In the genomic region with DNA sequence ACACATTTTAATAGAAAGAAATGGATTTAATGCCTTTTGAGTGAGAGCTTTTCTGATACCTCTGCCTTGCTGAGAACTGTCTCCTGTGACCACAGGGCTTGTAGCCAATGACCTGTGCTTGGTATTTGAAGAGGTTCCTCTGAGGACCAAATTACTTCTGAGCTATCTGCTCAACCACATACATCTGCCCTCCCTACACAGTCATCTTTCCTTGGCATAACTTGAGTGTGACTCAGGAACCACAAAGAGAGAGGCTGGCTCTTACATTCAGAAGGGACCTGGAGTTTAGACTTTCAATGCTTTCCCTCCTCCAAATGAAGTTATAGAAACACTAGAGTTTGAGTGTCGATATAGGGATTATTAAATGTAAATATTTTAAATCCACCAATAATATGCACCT, we compare ENCODE assay signal across 25 mouse cellular contexts. TPM values are rescaled to one million over a fixed set of nuclear protein-coding genes. Genes with fewer than 3 reads are reported as not detected.
DNase-seq lines count a peak whose midpoint lies in the region; ATAC-seq and TF ChIP-seq lines count a peak whose summit lies in the region.
"Had no signal": no experiment of that assay in that cellular context is flagged by ENCODE, and none has a peak within 500 bp of the region (broad histone marks: within the 10 kb centered on the region; RNA-seq: fewer than 3 reads in every experiment).

No protein-coding gene starts in this region.

- POLR2A ChIA-PET in Patski (lab: Charles Lee), result interaction anchor here (1.2 kb wide), 1 partner anchor 9 kb away, joined by 3 read pairs; no protein-coding TSS in a partner anchor

- H3K4me2 ChIP-seq in heart, embryonic 11.5 days, result no peak overlapping the region
- no peak overlapping the region for H3K4me2 ChIP-seq in hindbrain, postnatal 0 days (ENCODE audit: low read depth, low read length)
- H3K4me2 ChIP-seq: embryonic facial prominence, embryonic 12.5 days; embryonic facial prominence, embryonic 15.5 days; forebrain, embryonic 12.5 days; forebrain, embryonic 15.5 days; hindbrain, embryonic 12.5 days; hindbrain, embryonic 15.5 days; intestine, embryonic 15.5 days had no signal

- TF ChIP-seq CTCF in C2C12 (IDR thresholded peaks at IDR 0.05; ENCODE audit: control insufficient read depth, insufficient read depth, insufficient read length) (no peak), Patski (IDR thresholded peaks at IDR 0.05) (no peak)
- TF ChIP-seq CTCF in hindbrain, postnatal 0 days (IDR thresholded peaks at IDR 0.05; ENCODE audit: low read depth), result no peak

- CTCF ChIA-PET in Patski (lab: Charles Lee), result interaction anchor here (1.0 to 4.9 kb wide), 2 partner anchors 12 to 17 kb away, joined by 3 to 21 read pairs; no protein-coding TSS in a partner anchor

- H3K27ac ChIP-seq in heart, embryonic 11.5 days (ENCODE audit: low read depth, low read length), result no peak overlapping the region
- no peak overlapping the region for H3K27ac ChIP-seq in hindbrain, postnatal 0 days
- H3K27ac ChIP-seq: embryonic facial prominence, embryonic 12.5 days; embryonic facial prominence, embryonic 15.5 days; forebrain, embryonic 12.5 days; forebrain, embryonic 15.5 days; heart, adult 2 months; heart, embryonic 10.5 days; hindbrain, embryonic 12.5 days; hindbrain, embryonic 15.5 days; intestine, embryonic 15.5 days had no signal

- no peaks in the 10 kb centered on the region for H3K27me3 ChIP-seq in heart, embryonic 11.5 days (ENCODE audit: control insufficient read depth, insufficient read depth, low read length)
- H3K27me3 ChIP-seq in C2C12 (ENCODE audit: control insufficient read depth, insufficient read depth, insufficient read length), result no peaks in the 10 kb centered on the region
- no peaks in the 10 kb centered on the region for H3K27me3 ChIP-seq in Patski
- no peaks in the 10 kb centered on the region for H3K27me3 ChIP-seq in hindbrain, postnatal 0 days (ENCODE audit: insufficient read depth, low read length)
- H3K27me3 ChIP-seq: embryonic facial prominence, embryonic 12.5 days; embryonic facial prominence, embryonic 15.5 days; forebrain, embryonic 12.5 days; forebrain, embryonic 15.5 days; hindbrain, embryonic 12.5 days; hindbrain, embryonic 15.5 days; intestine, embryonic 15.5 days had no signal

- no peak overlapping the region for H3K9ac ChIP-seq in heart, embryonic 11.5 days (ENCODE audit: low read depth, low read length)
- H3K9ac ChIP-seq in hindbrain, postnatal 0 days (replicated peaks; ENCODE audit: low read length), result no peak overlapping the region
- H3K9ac ChIP-seq: embryonic facial prominence, embryonic 12.5 days; embryonic facial prominence, embryonic 15.5 days; forebrain, embryonic 12.5 days; forebrain, embryonic 15.5 days; hindbrain, embryonic 12.5 days; hindbrain, embryonic 15.5 days; intestine, embryonic 15.5 days had no signal

- in situ Hi-C loops in Patski (cut with MboI; ENCODE audit: low pct_unique_long_range_greater_than_20kb), result no loop called here

- DNase-seq in heart, adult 11 months, result peak; percentile 35
- no peak for DNase-seq in Patski (ENCODE audit: low read depth, low spot score)
- DNase-seq in urinary bladder, postnatal 25 days (ENCODE audit: low spot score), result no peak
- no peak for DNase-seq in layer of hippocampus, adult 18-20 months (ENCODE audit: low spot score in 2 of 2)
- no peak for DNase-seq in hindbrain, postnatal 0 days (ENCODE audit: low spot score)
- DNase-seq: adrenal gland, postnatal 10 days; B cell, adult 2 months; cerebellum, adult 2 months; cerebellum, adult 9-11 months; cerebellum, postnatal 25 days; gastrocnemius, postnatal 25 days; heart, adult 2 months; kidney, adult 11 months had no signal

- no peaks in the 10 kb centered on the region for H3K36me3 ChIP-seq in heart, embryonic 11.5 days (ENCODE audit: control insufficient read depth, insufficient read depth, low read length)
- no peaks in the 10 kb centered on the region for H3K36me3 ChIP-seq in C2C12 (ENCODE audit: control insufficient read depth, insufficient read depth)
- no peaks in the 10 kb centered on the region for H3K36me3 ChIP-seq in hindbrain, postnatal 0 days (ENCODE audit: insufficient read depth, low read length)
- H3K36me3 ChIP-seq: embryonic facial prominence, embryonic 12.5 days; embryonic facial prominence, embryonic 15.5 days; forebrain, embryonic 12.5 days; forebrain, embryonic 15.5 days; heart, embryonic 10.5 days; hindbrain, embryonic 12.5 days; hindbrain, embryonic 15.5 days; intestine, embryonic 15.5 days had no signal

- no peaks in the 10 kb centered on the region for H3K4me1 ChIP-seq in heart, embryonic 11.5 days (ENCODE audit: control insufficient read depth, insufficient read depth, low read length)
- no peaks in the 10 kb centered on the region for H3K4me1 ChIP-seq in hindbrain, postnatal 0 days (ENCODE audit: insufficient read depth, low read length)
- H3K4me1 ChIP-seq: embryonic facial prominence, embryonic 12.5 days; embryonic facial prominence, embryonic 15.5 days; forebrain, embryonic 12.5 days; forebrain, embryonic 15.5 days; heart, embryonic 10.5 days; hindbrain, embryonic 12.5 days; hindbrain, embryonic 15.5 days; intestine, embryonic 15.5 days had no signal

- ATAC-seq in heart, embryonic 11.5 days (replicated peaks; ENCODE audit: insufficient number of reproducible peaks, low FRiP score, low TSS enrichment), result no peak
- ATAC-seq in Patski, result peak; percentile 90
- ATAC-seq in hindbrain, postnatal 0 days, result no peak
- ATAC-seq: CD4-positive, CD25-positive, alpha-beta regulatory T cell, adult 4 months; forebrain, embryonic 15.5 days; intestine, embryonic 15.5 days had no signal

- no peak overlapping the region for H3K4me3 ChIP-seq in heart, embryonic 11.5 days (ENCODE audit: low read depth, low read length)
- no peak overlapping the region for H3K4me3 ChIP-seq in C2C12 (ENCODE audit: insufficient read depth, poor library complexity, severe bottlenecking)
- no peak overlapping the region for H3K4me3 ChIP-seq in hindbrain, postnatal 0 days (ENCODE audit: low read length)
- H3K4me3 ChIP-seq: embryonic facial prominence, embryonic 12.5 days; embryonic facial prominence, embryonic 15.5 days; erythroblast, embryonic 14.5 days; forebrain, embryonic 12.5 days; forebrain, embryonic 15.5 days; heart, adult 2 months; heart, embryonic 10.5 days; hindbrain, embryonic 12.5 days; hindbrain, embryonic 15.5 days; intestine, embryonic 15.5 days had no signal

- no peak overlapping the region for H3ac ChIP-seq in C2C12 (ENCODE audit: control insufficient read depth, insufficient read length, low read depth)

- no peaks in the 10 kb centered on the region for H3K9me3 ChIP-seq in heart, embryonic 11.5 days (replicated peaks; ENCODE audit: control insufficient read depth, low read length)
- H3K9me3 ChIP-seq in hindbrain, postnatal 0 days (ENCODE audit: low read length), result no peaks in the 10 kb centered on the region
- H3K9me3 ChIP-seq: embryonic facial prominence, embryonic 12.5 days; embryonic facial prominence, embryonic 15.5 days; forebrain, embryonic 12.5 days; forebrain, embryonic 15.5 days; heart, embryonic 10.5 days; hindbrain, embryonic 12.5 days; hindbrain, embryonic 15.5 days; intestine, embryonic 15.5 days had no signal

- H3K79me2 ChIP-seq in C2C12 (ENCODE audit: control insufficient read depth, insufficient read depth), result no peaks in the 10 kb centered on the region

- WGBS in heart, embryonic 11.5 days (ENCODE audit: insufficient replicate concordance), result 78% methylated on average over 1 of the region's 1 CpGs
- WGBS in hindbrain, postnatal 0 days, result 90% methylated on average over 1 of the region's 1 CpGs

- no peaks in the 10 kb centered on the region for H3K79me3 ChIP-seq in C2C12 (ENCODE audit: low read depth)

TF ChIP-seq in C2C12, 6 proteins besides CTCF, POLR2A, EP300 and RAD21:
- TF ChIP-seq MAX (IDR thresholded peaks at IDR 0.05), result no peak
- TF ChIP-seq MYOD1 (IDR thresholded peaks at IDR 0.05; ENCODE audit: control insufficient read depth, insufficient read length, low read depth), result peak; percentile 76
- peak; percentile 7 for TF ChIP-seq USF1 (IDR thresholded peaks at IDR 0.05; ENCODE audit: low read depth)
- TF ChIP-seq FOSL1 (IDR thresholded peaks at IDR 0.05; ENCODE audit: insufficient read depth, low read length, poor library complexity, severe bottlenecking), result peak; percentile 94
- TF ChIP-seq MYOG (IDR thresholded peaks at IDR 0.05; ENCODE audit: control insufficient read depth, extremely low read depth, insufficient read length), result no peak
- no peak for TF ChIP-seq CEBPB (IDR thresholded peaks at IDR 0.05; ENCODE audit: low read depth)

RNA-seq across cellular contexts. Expression of a gene that starts 45.0 kb away (rescaled TPM):
- 16.4 and 22.8 TPM in 2 replicates for polyA plus RNA-seq in heart, embryonic 11.5 days (2014; fragmentation: Nextera tagmentation; extraction: Ambion mirVana)
- polyA plus RNA-seq in C2C12 (2012; fragmentation: generic; extraction: Trizol), result 27.9 TPM
- 94.8 TPM for polyA plus RNA-seq in Patski (2021)
- total RNA-seq in layer of hippocampus, adult 18-20 months (2021), result 10 to 100 TPM; 73.7 to 74.8 TPM
- 16.6 and 28.8 TPM in 2 replicates for total RNA-seq in hindbrain, postnatal 0 days (2014; rRNA removed)
- polyA plus RNA-seq in hindbrain, postnatal 0 days (2015; fragmentation: Nextera tagmentation; extraction: Ambion mirVana), result 46.0 and 48.0 TPM in 2 replicates

RNA-seq across cellular contexts. Expression of a gene that starts 53.4 kb away (rescaled TPM):
- polyA plus RNA-seq in heart, embryonic 11.5 days (2014; fragmentation: Nextera tagmentation; extraction: Ambion mirVana), result 7.6 and 7.9 TPM in 2 replicates
- polyA plus RNA-seq in C2C12 (2012; fragmentation: generic; extraction: Trizol), result 8.4 TPM
- polyA plus RNA-seq in Patski (2021), result 22.0 TPM
- total RNA-seq in layer of hippocampus, adult 18-20 months (2021), result 10 to 100 TPM; 30.0 to 31.6 TPM
- total RNA-seq in hindbrain, postnatal 0 days (2014; rRNA removed), result 14.6 and 15.4 TPM in 2 replicates
- 6.1 and 7.4 TPM in 2 replicates for polyA plus RNA-seq in hindbrain, postnatal 0 days (2015; fragmentation: Nextera tagmentation; extraction: Ambion mirVana)
